Mouse (Mus musculus) Patski (cell line): ENCODE results near the gene Pgpep1. TPM values are rescaled to one million over a fixed set of nuclear protein-coding genes. Genes with fewer than 3 reads are reported as not detected.
A peak's percentile ranks its signal among the peaks of the same experiment; 100 is the strongest.

Source experiments
- ATAC-seq: fragments of 100-300 bp; one replicate; pipeline ENCODE4 v1.8.0; 2021
- CTCF ChIA-PET: fragments of 350-600 bp; sonication (Branson Sonifier 250); formaldehyde crosslinking; loops from one replicate; lab custom pipeline; 2022; ENCODE audit warnings: inconsistent platforms; lab: Charles Lee
- POLR2A ChIA-PET: fragments of 350-600 bp; sonication (Branson Sonifier 250); formaldehyde crosslinking; loops from one replicate; lab custom pipeline; 2022; ENCODE audit warnings: antibody characterized with exemption, inconsistent platforms; lab: Charles Lee
- DNase-seq: peaks from one replicate; pipeline ENCODE4 v3.0.0-alpha.2; 2011; ENCODE audit warnings: low read depth, low spot score
- H3K27me3 ChIP-seq: fragments of 371-371 bp; one replicate; pipeline ENCODE4 v1.5.1; 2021
- CTCF ChIP-seq: fragments of 100-300 bp; IDR thresholded peaks from one replicate; pipeline ENCODE4 v1.5.1; 2021
- in situ Hi-C: fragments of 300-500 bp; cut with MboI; formaldehyde crosslinking; loops from 3 replicates; pipeline ENCODE4 v1.11.1; 2018; ENCODE audit warnings: low pct_unique_long_range_greater_than_20kb, mixed read lengths
- polyA plus RNA-seq: library from polyadenylated mRNA; unstranded; gene quantifications from one replicate; pipeline ENCODE4 v1.2.3, GENCODE M21; 2021

Pgpep1 gene
- polyA plus RNA-seq, 1 experiment from 2014 or later, result 116 TPM

DNA sequence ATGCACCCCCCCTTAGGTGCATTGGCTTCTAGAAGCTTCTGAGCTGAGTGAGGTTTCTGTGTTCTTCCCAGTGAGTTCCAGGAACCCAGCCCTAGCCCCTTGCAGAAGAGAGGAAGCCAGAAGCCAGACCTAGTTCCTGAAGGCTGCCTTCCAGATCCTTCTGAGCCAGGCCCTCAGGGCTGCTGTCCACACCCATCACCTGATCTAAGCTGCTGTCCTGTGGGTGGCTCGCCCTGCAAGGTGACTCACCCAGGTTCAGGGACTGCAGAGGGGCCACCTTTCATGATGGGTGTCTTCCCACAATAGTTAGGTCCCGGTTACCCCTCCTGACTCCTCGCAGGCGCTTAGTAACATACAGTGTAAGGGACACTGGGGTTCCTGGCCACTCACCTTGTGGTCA lies 19.2 kb upstream of the Pgpep1 start:
- in situ Hi-C loops, result no loop called here
- no peak for TF ChIP-seq CTCF
- CTCF ChIA-PET, result interaction anchor here (1.6 kb wide), 1 partner anchor 21 kb away, joined by 6 read pairs; no protein-coding TSS in a partner anchor
- POLR2A ChIA-PET, result interaction anchor here (3.4 kb wide), 1 partner anchor 19 kb away, joined by 27 read pairs; the partner anchor contains the start of gene Jund
- DNase-seq (no peak), ATAC-seq (no peak)
- no peaks in the 10 kb centered on the region for H3K27me3 ChIP-seq

DNA sequence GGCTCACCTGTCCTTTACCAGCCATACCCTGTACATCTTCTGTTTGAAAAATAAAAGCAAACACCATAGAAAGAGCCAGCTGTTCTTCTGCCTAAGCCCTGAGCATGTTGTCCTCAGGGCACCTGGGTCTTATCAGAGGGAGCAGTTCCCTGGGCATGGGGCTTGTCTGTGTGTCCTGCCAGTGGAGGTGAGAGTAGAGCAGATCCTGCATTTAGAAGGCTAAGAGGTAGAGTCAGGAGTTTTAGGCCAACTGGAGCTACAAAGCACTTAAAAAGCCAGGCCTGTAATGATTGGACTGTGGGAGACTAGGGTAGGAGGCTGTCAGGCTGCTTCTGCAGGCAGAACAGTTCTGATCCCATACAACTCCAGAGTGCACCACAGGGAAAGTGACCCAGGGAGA lies 18.5 kb upstream of the Pgpep1 start:
- in situ Hi-C loops, result no loop called here

DNA sequence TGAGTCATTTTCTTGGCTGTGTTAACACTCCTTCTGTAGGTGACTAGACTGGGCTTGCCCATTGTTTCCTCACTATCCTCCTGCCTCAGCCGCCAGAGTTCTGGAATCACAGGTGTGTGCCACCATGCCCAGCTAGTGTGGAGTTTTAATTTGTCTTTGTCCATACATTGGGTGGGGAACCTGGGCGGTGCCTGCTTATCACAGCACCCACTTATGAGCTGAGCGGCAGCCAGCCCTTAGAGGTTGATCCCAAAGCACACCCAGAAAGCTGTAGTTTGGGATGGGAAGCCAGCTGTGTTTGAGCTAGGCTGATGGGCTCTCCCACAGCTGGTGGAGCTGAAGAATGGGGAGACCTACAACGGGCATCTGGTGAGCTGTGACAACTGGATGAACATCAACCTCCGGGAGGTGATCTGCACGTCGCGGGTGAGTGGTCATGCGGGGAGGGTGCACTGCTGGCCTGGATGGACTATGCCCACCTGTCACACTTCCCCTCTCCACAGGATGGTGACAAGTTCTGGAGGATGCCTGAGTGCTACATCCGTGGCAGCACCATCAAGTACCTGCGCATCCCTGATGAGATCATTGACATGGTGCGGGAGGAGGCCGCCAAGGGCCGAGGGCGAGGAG lies 17.4 kb upstream of the Pgpep1 start:
- in situ Hi-C loops, result no loop called here
- no peak for ATAC-seq
- no peak for DNase-seq
- no peak for TF ChIP-seq CTCF
- H3K27me3 ChIP-seq, result no peaks in the 10 kb centered on the region
- CTCF ChIA-PET, result interaction anchor here (1.9 kb wide), 1 partner anchor 24 kb away, joined by 4 read pairs; no protein-coding TSS in a partner anchor
- POLR2A ChIA-PET, result interaction anchor here (3.4 kb wide), 1 partner anchor 21 kb away, joined by 27 read pairs; the partner anchor contains the start of gene Jund

More for the DNA sequence above, 18.5 kb upstream of the Pgpep1 start:
- CTCF ChIA-PET, result interaction anchor here (1.6 kb wide), 1 partner anchor 22 kb away, joined by 6 read pairs; no protein-coding TSS in a partner anchor
- TF ChIP-seq CTCF, result no peak
- POLR2A ChIA-PET, result interaction anchor here (3.4 kb wide), 1 partner anchor 19 kb away, joined by 27 read pairs; the partner anchor contains the start of gene Jund
- DNase-seq, result no peak
- H3K27me3 ChIP-seq, result no peaks in the 10 kb centered on the region
- no peak for ATAC-seq

DNA sequence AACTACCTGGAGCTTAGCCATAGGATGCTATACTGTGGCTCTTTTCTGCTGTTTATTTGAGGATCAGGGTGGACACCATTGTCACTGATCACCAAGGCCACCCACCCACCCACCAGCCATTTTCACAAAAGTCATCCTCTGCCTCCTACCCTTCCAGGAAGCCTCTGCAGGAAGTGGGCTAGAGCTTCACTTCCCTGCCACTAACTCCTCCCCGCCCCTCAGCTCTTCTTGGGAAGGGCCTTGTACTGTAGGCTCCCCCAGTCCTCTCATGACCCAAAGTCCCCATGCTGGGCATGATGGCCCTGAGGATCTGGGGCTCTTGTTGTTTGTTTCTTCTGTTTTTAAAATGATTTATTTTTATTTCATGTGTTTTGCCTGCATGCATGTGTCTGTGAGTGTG lies 15.1 kb upstream of the Pgpep1 start:
- H3K27me3 ChIP-seq, result no peaks in the 10 kb centered on the region
- ATAC-seq, result no peak
- DNase-seq, result no peak
- ChIA-PET CTCF (no interaction called here), POLR2A (interaction anchor here (1.3 to 4.5 kb wide), 2 partner anchors 25 to 27 kb away, joined by 4 to 31 read pairs; partner anchors contain the start of gene Iqcn)
- in situ Hi-C loops, result no loop called here
- TF ChIP-seq CTCF, result no peak

DNA sequence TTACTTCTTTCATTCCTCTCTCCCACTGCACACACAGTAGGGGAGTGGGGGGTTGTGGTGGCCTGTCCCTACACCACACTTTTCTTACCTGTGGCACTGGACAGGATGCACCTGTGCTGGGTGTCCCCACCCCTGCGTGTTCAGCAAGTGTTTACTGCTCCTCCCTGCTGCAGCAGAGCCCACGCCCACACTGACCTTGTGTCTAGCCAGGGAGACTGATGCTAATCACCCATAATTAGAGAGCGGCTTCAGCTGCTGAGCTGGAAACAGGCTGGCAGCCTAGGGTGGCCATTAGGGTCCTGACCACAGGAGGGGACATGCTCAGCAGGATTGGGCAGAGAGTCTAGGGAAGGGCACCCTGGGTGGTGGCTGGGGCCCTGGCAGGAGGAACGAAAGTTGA lies 14.5 kb upstream of the Pgpep1 start:
- ATAC-seq, result no peak
- H3K27me3 ChIP-seq, result no peaks in the 10 kb centered on the region
- in situ Hi-C loops, result loop anchor here (5.0 kb wide), 1 partner anchor 38 kb away; no protein-coding TSS in a partner anchor
- no peak for TF ChIP-seq CTCF
- ChIA-PET POLR2A (interaction anchor here (3.8 to 4.5 kb wide), 2 partner anchors 24 to 27 kb away, joined by 26 to 31 read pairs; partner anchors contain the start of genes Iqcn and Jund), CTCF (interaction anchor here (1.5 kb wide), 1 partner anchor 23 kb away, joined by 4 read pairs; no protein-coding TSS in a partner anchor)
- DNase-seq, result no peak

DNA sequence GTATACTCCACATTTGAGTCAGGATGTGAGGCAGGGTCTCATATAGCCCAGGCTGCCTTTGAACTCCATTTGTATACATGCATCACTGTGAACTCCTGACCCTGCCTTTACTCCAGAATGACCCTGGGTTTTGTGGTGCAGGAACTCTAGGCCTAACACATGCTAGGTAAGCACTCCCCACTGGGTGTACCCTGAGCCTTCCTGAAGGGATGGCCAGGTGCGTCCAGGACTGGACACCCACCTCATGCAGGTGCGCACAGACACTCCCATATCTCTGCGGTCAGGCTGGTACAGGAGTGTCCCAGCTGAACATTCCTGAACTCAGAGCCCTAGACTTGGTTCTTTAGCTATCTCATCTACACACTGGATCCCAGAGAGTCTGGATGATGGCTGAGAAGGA lies 13.9 kb upstream of the Pgpep1 start:
- no peak for ATAC-seq
- ChIA-PET POLR2A (interaction anchor here (3.8 to 4.5 kb wide), 2 partner anchors 25 to 28 kb away, joined by 26 to 31 read pairs; partner anchors contain the start of genes Iqcn and Jund), CTCF (interaction anchor here (1.1 to 2.9 kb wide), 3 partner anchors 9 to 31 kb away, joined by 4 to 18 read pairs (median 4); no protein-coding TSS in a partner anchor)
- TF ChIP-seq CTCF, result no peak
- no peak for DNase-seq
- H3K27me3 ChIP-seq, result no peaks in the 10 kb centered on the region
- in situ Hi-C loops, result loop anchor here (5.0 kb wide), 1 partner anchor 38 kb away; no protein-coding TSS in a partner anchor

DNA sequence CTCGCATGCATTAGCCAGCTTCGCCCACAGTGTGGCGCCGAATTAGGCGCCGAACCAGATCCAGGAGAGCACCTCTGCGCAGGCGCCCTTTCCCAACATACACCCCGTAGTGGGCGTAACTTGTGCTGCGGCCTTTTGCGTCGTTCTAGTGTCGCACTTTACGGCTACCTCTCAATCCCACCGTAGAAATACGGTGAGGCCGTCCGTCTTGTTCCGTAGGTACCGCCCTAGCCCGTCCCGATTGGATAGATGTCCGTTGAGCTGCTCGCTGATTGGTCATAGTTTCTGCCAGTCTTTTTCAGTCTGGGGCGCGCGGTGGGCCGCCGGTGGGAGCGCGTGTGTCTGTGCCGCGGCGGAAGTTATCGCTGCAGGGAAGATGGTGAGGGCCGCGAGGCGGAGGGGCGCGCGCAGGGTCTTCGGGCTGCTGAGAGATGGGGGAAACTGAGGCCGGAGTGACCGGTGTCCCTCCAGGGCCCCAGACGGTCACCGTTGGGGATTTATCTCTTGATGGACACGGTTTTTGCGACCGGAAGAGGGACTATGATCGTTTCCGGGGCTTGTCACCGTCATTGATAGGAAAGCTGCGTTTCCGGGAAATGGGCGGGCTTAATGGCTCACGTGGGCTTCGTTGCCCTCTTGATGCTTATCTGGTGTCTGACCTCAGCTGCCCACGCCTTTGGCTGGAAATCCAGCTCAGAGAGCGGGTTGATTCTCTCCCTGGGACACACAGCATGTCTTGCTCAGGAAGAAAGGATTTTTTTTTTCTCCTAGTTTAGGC lies 13.1 kb upstream of the Pgpep1 start, which contains the start of gene Lsm4:
Gene Lsm4, plus strand, starts transcription at position 170 of the 778 bp plus-strand sequence.
- CTCF ChIA-PET, result interaction anchor here (0.6 to 4.0 kb wide), 13 partner anchors 10 to 863 kb away, joined by 3 to 45 read pairs (median 4); partner anchors contain the start of gene Jund

DNA sequence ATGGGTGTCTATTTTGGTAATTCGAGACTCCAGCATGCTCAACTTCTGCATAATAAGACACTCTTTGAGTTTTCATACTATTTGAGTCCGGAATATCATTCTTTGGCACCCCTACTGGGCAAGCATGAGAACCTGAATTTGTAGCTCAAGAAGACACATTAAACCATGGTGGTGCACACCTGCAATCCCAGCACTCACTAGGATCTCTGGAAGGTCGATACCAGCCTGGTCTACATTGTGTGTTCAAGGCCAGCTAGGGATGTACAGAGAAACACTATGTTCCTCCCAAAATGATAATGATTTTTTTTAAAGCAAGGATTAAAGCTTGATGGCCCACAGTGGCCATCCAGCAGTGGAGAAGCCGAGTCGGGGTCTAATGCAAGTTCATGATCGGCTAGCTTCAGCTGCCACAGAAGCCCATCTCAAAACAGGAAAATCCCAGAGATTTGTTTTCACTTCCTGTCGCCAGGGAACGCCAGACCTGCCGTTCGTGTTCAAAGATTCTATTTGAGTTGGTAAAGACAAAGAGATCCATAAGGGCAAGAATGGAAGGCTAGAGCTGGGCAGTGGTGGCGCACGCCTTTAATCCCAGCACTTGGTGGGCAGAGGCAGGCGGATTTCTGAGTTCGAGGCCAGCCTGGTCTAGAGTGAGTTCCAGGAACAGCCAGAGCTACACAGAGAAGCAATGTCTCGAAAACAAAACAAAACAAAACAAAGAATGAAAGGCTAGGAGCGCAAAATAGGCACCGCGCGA lies 12.3 kb upstream of the Pgpep1 start:
- ChIA-PET POLR2A (interaction anchor here (3.8 to 4.5 kb wide), 2 partner anchors 26 to 30 kb away, joined by 26 to 31 read pairs; partner anchors contain the start of genes Iqcn and Jund), CTCF (interaction anchor here (0.6 to 4.0 kb wide), 12 partner anchors 11 to 864 kb away, joined by 3 to 45 read pairs (median 4); partner anchors contain the start of genes Gm3336 and Jund)
- ATAC-seq (no peak), DNase-seq (no peak)
- H3K27me3 ChIP-seq, result no peaks in the 10 kb centered on the region
- TF ChIP-seq CTCF, result no peak
- in situ Hi-C loops, result loop anchor here (5.0 kb wide), 1 partner anchor 40 kb away; no protein-coding TSS in a partner anchor

More for the DNA sequence above, 13.1 kb upstream of the Pgpep1 start, which contains the start of gene Lsm4:
- POLR2A ChIA-PET, result interaction anchor here (3.8 to 4.5 kb wide), 2 partner anchors 26 to 29 kb away, joined by 26 to 31 read pairs; partner anchors contain the start of genes Iqcn and Jund
- in situ Hi-C loops, result loop anchor here (5.0 kb wide), 1 partner anchor 39 kb away; no protein-coding TSS in a partner anchor
- TF ChIP-seq CTCF, result no peak
- ATAC-seq, result peak; percentile 92
- peak; percentile 98 for DNase-seq
- H3K27me3 ChIP-seq, result no peaks in the 10 kb centered on the region
